Mouse (Mus musculus) left cerebral cortex, adult 9 months (tissue): ENCODE measurements at regions not wholly inside any gene's neighbourhood (a gene's known extent, or its start where the extent isn't known, plus 50 kb on each side); places are given as distances from the start of the nearest gene placed in this dataset.

ENCODE experiments used
- DNase-seq, 2 experiments: peaks; one replicate each; pipeline ENCODE4 v3.0.0; 2022; ENCODE audit warnings: low spot score in 2 of 2

GRCm38 (mm10) chr2:137974651-137975050 lies 281.7 kb upstream of the Btbd3 start:
- no peak for DNase-seq

GRCm38 (mm10) chr2:137969156-137969555 lies 287.2 kb upstream of the Btbd3 start:
- no peak for DNase-seq

- no peak for DNase-seq
Measured at GRCm38 (mm10) chr2:137966460-137967076, 289.8 kb upstream of the Btbd3 start.

- peak; percentile 10 to 36 for DNase-seq
Measured at GRCm38 (mm10) chr2:137954830-137955229, 301.5 kb upstream of the Btbd3 start.

GRCm38 (mm10) chr2:137953144-137953543 lies 303.2 kb upstream of the Btbd3 start:
- DNase-seq, result no peak

GRCm38 (mm10) chr2:137951942-137952341 lies 304.4 kb upstream of the Btbd3 start:
- no peak for DNase-seq

- no peak for DNase-seq
Measured at GRCm38 (mm10) chr2:137950931-137951330, 305.4 kb upstream of the Btbd3 start.

- peak; percentile 25 to 91 for DNase-seq
Measured at GRCm38 (mm10) chr2:137942753-137943152, 313.6 kb upstream of the Btbd3 start.

DNA sequence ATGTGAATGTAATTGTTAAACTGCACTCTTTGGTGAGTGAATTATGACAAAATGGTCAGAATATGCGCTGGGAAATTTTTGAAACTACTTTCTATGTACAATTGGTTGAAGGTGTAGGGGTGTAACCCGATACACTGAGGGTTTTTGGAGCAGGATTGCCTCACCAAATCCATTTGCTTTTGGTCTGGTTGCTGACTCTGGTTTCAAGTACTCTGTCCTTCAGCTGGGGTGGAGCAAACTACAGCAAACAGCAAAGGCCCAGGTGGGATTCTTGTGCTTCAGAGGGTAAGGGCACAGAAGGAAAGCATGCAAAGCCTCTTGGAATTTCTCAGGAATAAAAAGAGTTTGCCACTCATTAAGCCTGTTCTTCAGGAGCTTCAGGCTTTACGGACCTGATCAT lies 316.8 kb upstream of the Btbd3 start:
- no peak for DNase-seq

- DNase-seq, result no peak
Measured at GRCm38 (mm10) chr2:137938831-137939480, 317.4 kb upstream of the Btbd3 start.

- DNase-seq, result no peak
Measured at GRCm38 (mm10) chr2:137936613-137937012, 319.8 kb upstream of the Btbd3 start.

- DNase-seq, result no peak
Measured at GRCm38 (mm10) chr2:137932931-137933330, 323.4 kb upstream of the Btbd3 start.

- no peak for DNase-seq
Measured at GRCm38 (mm10) chr2:137932488-137932887, 323.9 kb upstream of the Btbd3 start.

GRCm38 (mm10) chr2:137925488-137925887 lies 330.9 kb upstream of the Btbd3 start:
- DNase-seq, result no peak

DNA sequence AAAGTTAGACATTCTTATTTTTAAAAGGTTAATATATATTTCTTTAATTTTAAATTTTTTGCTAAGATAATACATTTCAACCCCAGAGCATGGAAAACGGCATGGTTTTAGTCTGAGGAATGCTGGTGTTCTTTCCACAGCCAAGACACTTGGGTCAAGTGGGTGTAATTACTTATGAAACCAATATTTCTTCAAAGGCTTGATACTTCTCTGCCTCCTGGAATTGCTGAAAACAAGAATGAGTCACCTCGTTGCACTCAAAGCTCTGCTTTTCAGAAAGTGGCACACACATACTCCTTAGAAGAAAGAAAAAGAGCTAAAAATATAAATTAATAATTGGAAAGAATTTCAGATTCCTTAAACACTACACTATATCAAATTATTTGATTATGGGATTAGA lies 331.8 kb upstream of the Btbd3 start:
- DNase-seq, result no peak

DNA sequence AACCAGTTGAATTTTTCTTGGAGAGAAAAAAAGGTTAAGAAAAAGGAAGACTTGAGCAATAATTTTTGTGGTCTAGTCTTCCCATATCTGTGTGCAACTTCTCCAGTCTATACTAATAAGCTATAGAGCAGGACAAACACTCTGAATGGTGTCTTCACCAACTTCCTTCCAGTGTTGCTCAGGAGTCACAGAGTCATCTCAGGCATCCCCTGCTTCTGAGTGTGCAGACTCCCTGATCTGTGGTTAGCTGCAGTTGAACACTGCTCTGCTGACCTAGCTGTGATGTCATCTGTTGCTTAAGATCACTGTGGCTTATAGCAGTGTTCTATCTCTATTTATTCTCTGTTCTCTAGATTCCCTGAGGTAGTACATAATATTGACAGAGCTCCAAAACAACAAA lies 357.9 kb upstream of the Btbd3 start:
- DNase-seq, result no peak

DNA sequence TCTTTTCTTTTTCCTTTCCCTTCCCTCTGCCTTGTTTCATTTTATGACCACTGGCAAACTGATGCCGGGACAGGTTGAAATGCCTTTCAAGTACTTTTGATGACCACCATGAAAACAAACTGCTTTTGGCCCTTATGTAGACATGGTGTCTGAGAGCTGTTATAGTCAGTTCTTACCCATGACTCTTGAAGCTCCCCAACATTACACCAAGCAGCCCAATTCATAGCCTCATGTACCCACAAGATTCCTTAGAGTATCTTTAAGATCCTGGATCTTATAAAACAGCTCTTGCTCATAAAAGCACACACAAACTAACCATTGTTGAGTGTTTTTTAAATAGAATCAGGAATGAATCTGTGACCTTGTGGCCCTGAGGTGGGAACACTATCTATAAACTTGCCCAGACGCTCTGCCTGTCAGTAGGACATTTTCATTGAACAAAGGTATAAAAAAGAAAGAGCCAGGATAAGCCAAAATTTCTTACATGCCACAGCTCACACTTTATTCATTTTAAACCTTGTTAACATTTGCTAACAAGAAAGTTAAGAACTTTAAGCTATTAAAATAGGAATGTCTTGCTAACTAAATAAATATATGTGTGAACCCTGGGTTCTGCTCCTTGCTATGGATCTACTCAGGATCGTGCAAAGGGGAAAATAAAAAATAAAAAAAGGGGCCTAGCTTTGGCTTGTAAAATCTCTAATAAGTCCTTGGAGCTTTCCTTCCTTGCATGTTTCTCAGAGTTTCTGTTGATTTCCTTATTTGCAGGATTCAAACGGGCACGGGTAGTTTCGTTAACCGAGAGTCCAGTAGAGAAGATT lies 375.9 kb upstream of the Btbd3 start:
- DNase-seq, result no peak

DNA sequence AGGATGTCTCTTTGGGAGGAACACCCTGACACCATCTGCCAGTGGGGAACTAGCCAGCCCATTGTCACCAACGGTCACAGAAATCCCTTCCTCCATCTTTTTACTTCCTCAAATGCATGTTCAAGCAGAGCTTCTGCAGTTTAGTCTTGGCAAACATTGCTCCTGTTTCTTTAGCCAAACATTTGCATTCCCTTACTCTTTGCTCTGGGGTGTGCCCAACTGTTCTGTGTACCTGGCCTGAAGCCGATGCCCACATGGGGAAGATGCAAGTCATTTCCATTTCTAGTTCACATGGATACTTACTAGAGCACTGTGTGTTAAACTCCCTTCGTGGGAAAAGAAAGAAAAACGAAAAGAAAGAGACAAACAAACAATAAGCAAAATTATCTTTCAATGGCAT lies 386.7 kb upstream of the Btbd3 start:
- DNase-seq, result no peak

DNA sequence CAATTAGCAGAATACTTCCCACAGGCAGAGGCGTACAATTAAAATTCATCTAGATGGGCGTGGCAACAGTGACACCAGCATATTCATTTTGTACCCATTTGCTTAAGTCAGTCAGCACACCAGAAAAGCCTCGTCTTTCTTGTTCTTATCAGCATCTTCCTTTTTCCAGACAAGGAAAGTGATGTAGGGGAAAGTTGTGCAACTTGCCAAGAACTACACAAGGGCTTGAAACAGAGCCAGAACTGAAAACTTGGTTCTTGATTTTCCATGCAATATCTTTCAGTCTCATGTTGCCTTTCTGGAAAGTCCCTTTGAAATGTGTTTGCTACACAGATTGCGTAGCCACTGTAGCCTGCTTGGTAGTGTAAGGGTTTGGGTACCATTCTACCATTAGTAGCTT lies 401.9 kb upstream of the Btbd3 start:
- DNase-seq, result no peak

GRCm38 (mm10) chr2:137853399-137854259 lies 402.7 kb upstream of the Btbd3 start:
- no peak for DNase-seq

DNA sequence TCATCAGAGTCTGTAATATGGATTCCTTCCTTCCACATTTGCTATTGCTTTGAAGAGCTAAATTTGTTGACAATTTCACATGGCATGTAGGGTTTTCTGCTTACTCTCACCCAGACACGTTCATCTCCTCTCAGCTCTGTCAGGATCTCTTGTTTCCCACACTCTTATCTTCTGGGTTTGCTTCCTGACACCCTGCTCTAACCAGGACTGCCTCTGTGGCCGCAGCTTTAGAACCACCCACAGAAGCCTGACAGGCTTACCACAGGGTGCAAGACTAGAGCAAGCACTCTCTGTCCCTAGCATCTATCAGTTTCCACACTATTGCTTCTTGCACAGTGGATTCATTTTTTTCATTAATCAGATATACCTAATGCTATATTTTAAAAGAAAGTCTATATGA lies 408.5 kb upstream of the Btbd3 start:
- DNase-seq, result no peak

GRCm38 (mm10) chr2:137827814-137828374 lies 428.5 kb upstream of the Btbd3 start:
- DNase-seq, result no peak
